In the genomic region with DNA sequence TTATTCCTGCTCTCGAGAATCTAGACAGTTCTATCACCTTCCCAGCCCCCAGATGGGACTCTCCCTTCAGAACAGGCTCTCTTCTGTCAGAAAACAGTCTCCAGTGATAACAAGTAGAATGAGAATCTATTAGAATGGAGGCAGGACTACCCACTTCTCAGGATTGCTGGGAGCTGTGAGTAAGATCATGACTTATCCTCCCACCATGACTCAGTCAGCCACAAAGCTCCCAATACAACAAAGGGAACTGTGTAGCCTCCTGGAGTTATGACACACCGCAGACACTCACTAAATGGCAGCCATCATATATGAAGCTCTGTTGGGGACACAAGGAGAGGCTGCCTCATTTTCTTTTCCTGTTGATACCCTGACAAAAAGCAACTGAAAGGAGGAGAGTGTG, we compare ENCODE assay signal across 34 mouse cellular contexts. TPM values are rescaled to one million over a fixed set of nuclear protein-coding genes. Genes with fewer than 3 reads are reported as not detected.
DNase-seq lines count a peak whose midpoint lies in the region; ATAC-seq and TF ChIP-seq lines count a peak whose summit lies in the region.
"Had no signal": no experiment of that assay in that cellular context is flagged by ENCODE, and none has a peak within 500 bp of the region (broad histone marks: within the 10 kb centered on the region; RNA-seq: fewer than 3 reads in every experiment).

No protein-coding gene starts in this region.

- no peaks in the 10 kb centered on the region for H3K79me2 ChIP-seq in liver, adult 2 months (ENCODE audit: control insufficient read depth, insufficient read depth, low read length)
- H3K79me2 ChIP-seq in C2C12 (ENCODE audit: control insufficient read depth, insufficient read depth): no peaks in the 10 kb centered on the region

- H3K4me3 ChIP-seq in liver, adult 2 months (ENCODE audit: insufficient read depth, low read depth, low read length): no peak overlapping the region
- H3K4me3 ChIP-seq in liver, postnatal 0 days (ENCODE audit: low read depth, low read length): no peak overlapping the region
- H3K4me3 ChIP-seq in C2C12 (ENCODE audit: insufficient read depth, poor library complexity, severe bottlenecking): no peak overlapping the region
- H3K4me3 ChIP-seq in intestine, embryonic 16.5 days (ENCODE audit: low read length): no peak overlapping the region
- H3K4me3 ChIP-seq: embryonic facial prominence, embryonic 12.5 days; erythroblast, embryonic 14.5 days; hindbrain, embryonic 10.5 days; hindbrain, embryonic 15.5 days; intestine, embryonic 15.5 days; limb, embryonic 10.5 days; limb, embryonic 15.5 days; neural tube, embryonic 13.5 days had no signal

- ATAC-seq in liver, postnatal 0 days: no peak
- no peak for ATAC-seq in intestine, embryonic 16.5 days
- ATAC-seq: activated CD4-positive, CD25-positive, alpha-beta regulatory T cell, adult 4 months; CD4-positive, CD25-positive, alpha-beta regulatory T cell, adult 4 months; forebrain, embryonic 14.5 days; intestine, embryonic 15.5 days; midbrain, embryonic 16.5 days had no signal

- peak overlapping the region; percentile 54; the same call in 1 of the 2 replicates for H3K27ac ChIP-seq in liver, adult 2 months (replicated peaks; ENCODE audit: insufficient read depth, low read depth, low read length)
- no peak overlapping the region for H3K27ac ChIP-seq in liver, postnatal 0 days (ENCODE audit: low read depth)
- H3K27ac ChIP-seq in intestine, embryonic 16.5 days (ENCODE audit: low read length): no peak overlapping the region
- H3K27ac ChIP-seq: embryonic facial prominence, embryonic 12.5 days; hindbrain, embryonic 10.5 days; hindbrain, embryonic 15.5 days; intestine, embryonic 15.5 days; kidney, postnatal 0 days; limb, embryonic 10.5 days; limb, embryonic 15.5 days; liver, embryonic 14.5 days; neural tube, embryonic 13.5 days had no signal

- no peaks in the 10 kb centered on the region for H3K79me3 ChIP-seq in C2C12 (ENCODE audit: low read depth)

- 95% methylated on average over 2 of the region's 2 CpGs for WGBS in liver, adult 2 months
- 79% methylated on average over 2 of the region's 2 CpGs for WGBS in liver, postnatal 0 days (ENCODE audit: insufficient replicate concordance)
- WGBS in intestine, embryonic 16.5 days: 86% methylated on average over 2 of the region's 2 CpGs

- H3K36me3 ChIP-seq in liver, adult 2 months (ENCODE audit: control insufficient read depth, insufficient read depth, low read length): no peaks in the 10 kb centered on the region
- H3K36me3 ChIP-seq in liver, postnatal 0 days (replicated peaks; ENCODE audit: insufficient read depth, low read length): no peaks in the 10 kb centered on the region
- no peaks in the 10 kb centered on the region for H3K36me3 ChIP-seq in C2C12 (ENCODE audit: control insufficient read depth, insufficient read depth)
- H3K36me3 ChIP-seq in intestine, embryonic 16.5 days (ENCODE audit: control insufficient read depth, insufficient read depth, low read length): no peaks in the 10 kb centered on the region
- H3K36me3 ChIP-seq: embryonic facial prominence, embryonic 12.5 days; hindbrain, embryonic 10.5 days; hindbrain, embryonic 15.5 days; intestine, embryonic 15.5 days; limb, embryonic 10.5 days; limb, embryonic 15.5 days; neural tube, embryonic 13.5 days had no signal

- no peak for TF ChIP-seq EP300 in liver, postnatal 0 days (IDR thresholded peaks at IDR 0.05; ENCODE audit: low read depth)

- H3K4me2 ChIP-seq in liver, postnatal 0 days (ENCODE audit: low read depth, low read length): no peak overlapping the region
- no peak overlapping the region for H3K4me2 ChIP-seq in intestine, embryonic 16.5 days (ENCODE audit: low read depth, low read length)
- H3K4me2 ChIP-seq: embryonic facial prominence, embryonic 12.5 days; hindbrain, embryonic 15.5 days; intestine, embryonic 15.5 days; limb, embryonic 15.5 days; lung, embryonic 14.5 days; midbrain, embryonic 11.5 days; neural tube, embryonic 13.5 days had no signal

- no peak for DNase-seq in liver, adult 2 months (ENCODE audit: extremely low read depth, low read depth, low spot score)
- DNase-seq in liver, postnatal 0 days: no peak
- DNase-seq in 3T3-L1 (ENCODE audit: low read depth, low spot score): peak; percentile 92
- DNase-seq in fibroblast of lung, adult 2 months (ENCODE audit: low read depth): peak; percentile 69
- no peak for DNase-seq in left cerebral cortex, postnatal 25 days (ENCODE audit: low spot score in 2 of 2)
- DNase-seq: cerebellum, adult 11-12 months; cerebellum, adult 9-11 months; embryo, embryonic 11 days; gastrocnemius, postnatal 14 days; heart, postnatal 14 days; kidney, adult 8-10 months; layer of hippocampus, postnatal 36 days; lung, embryonic 14.5 days; lung, postnatal 14 days; retina, postnatal 1 day; spleen, adult 18-20 months; thymus, postnatal 4 days had no signal

- H3K9me3 ChIP-seq in liver, postnatal 0 days (ENCODE audit: low read length): no peaks in the 10 kb centered on the region
- H3K9me3 ChIP-seq in intestine, embryonic 16.5 days (ENCODE audit: control insufficient read depth, low read length): no peaks in the 10 kb centered on the region
- H3K9me3 ChIP-seq: embryonic facial prominence, embryonic 12.5 days; hindbrain, embryonic 10.5 days; hindbrain, embryonic 15.5 days; intestine, embryonic 15.5 days; limb, embryonic 10.5 days; limb, embryonic 15.5 days; neural tube, embryonic 13.5 days had no signal

- intact Hi-C loops in left cerebral cortex, postnatal 25 days (cut with DNase I): no loop called here

- no peak for TF ChIP-seq CTCF in liver, adult 2 months (IDR thresholded peaks at IDR 0.05; ENCODE audit: low read depth, low read length)
- TF ChIP-seq CTCF in liver, postnatal 0 days (IDR thresholded peaks at IDR 0.05; ENCODE audit: low read depth): no peak
- TF ChIP-seq CTCF in C2C12 (IDR thresholded peaks at IDR 0.05; ENCODE audit: control insufficient read depth, insufficient read depth, insufficient read length): no peak

- H3ac ChIP-seq in C2C12 (ENCODE audit: control insufficient read depth, insufficient read length, low read depth): no peak overlapping the region

- H3K9ac ChIP-seq in liver, adult 2 months (ENCODE audit: low read depth, low read length): no peak overlapping the region
- H3K9ac ChIP-seq in liver, postnatal 0 days (replicated peaks): no peak overlapping the region
- H3K9ac ChIP-seq in intestine, embryonic 16.5 days (ENCODE audit: low read depth, low read length): no peak overlapping the region
- H3K9ac ChIP-seq: embryonic facial prominence, embryonic 12.5 days; hindbrain, embryonic 15.5 days; intestine, embryonic 15.5 days; limb, embryonic 15.5 days; liver, embryonic 14.5 days; lung, embryonic 14.5 days; neural tube, embryonic 13.5 days had no signal

- peaks cover 6% of the 10 kb centered on the region for H3K4me1 ChIP-seq in liver, adult 2 months (ENCODE audit: control insufficient read depth, insufficient read depth, low read length)
- peaks cover 3% of the 10 kb centered on the region for H3K4me1 ChIP-seq in liver, postnatal 0 days (ENCODE audit: insufficient read depth)
- no peaks in the 10 kb centered on the region for H3K4me1 ChIP-seq in intestine, embryonic 16.5 days (ENCODE audit: control insufficient read depth, insufficient read depth, low read length)
- H3K4me1 ChIP-seq: embryonic facial prominence, embryonic 12.5 days; hindbrain, embryonic 15.5 days; intestine, embryonic 15.5 days; limb, embryonic 10.5 days; neural tube, embryonic 13.5 days had no signal

- no peak for TF ChIP-seq POLR2A in liver, adult 2 months (IDR thresholded peaks at IDR 0.05; ENCODE audit: extremely low read depth, insufficient read depth, low read length)

- H3K27me3 ChIP-seq in liver, adult 2 months (ENCODE audit: control insufficient read depth, insufficient read depth, low read length): no peaks in the 10 kb centered on the region
- no peaks in the 10 kb centered on the region for H3K27me3 ChIP-seq in liver, postnatal 0 days (ENCODE audit: insufficient read depth, low read length)
- H3K27me3 ChIP-seq in C2C12 (ENCODE audit: control insufficient read depth, insufficient read depth, insufficient read length): no peaks in the 10 kb centered on the region
- no peaks in the 10 kb centered on the region for H3K27me3 ChIP-seq in intestine, embryonic 16.5 days (replicated peaks; ENCODE audit: control insufficient read depth, insufficient read depth, low read length)
- H3K27me3 ChIP-seq: embryonic facial prominence, embryonic 12.5 days; hindbrain, embryonic 15.5 days; intestine, embryonic 15.5 days; limb, embryonic 15.5 days; neural tube, embryonic 13.5 days had no signal

TF ChIP-seq in C2C12, 6 proteins besides CTCF, POLR2A, EP300 and RAD21:
- TF ChIP-seq MAX (IDR thresholded peaks at IDR 0.05): no peak
- peak; percentile 71 for TF ChIP-seq FOSL1 (IDR thresholded peaks at IDR 0.05; ENCODE audit: insufficient read depth, low read length, poor library complexity, severe bottlenecking)

RNA-seq across cellular contexts. Expression of a gene that starts 40.8 kb away (rescaled TPM):
- 115 and 162 TPM in 2 replicates for total RNA-seq in liver, adult 2 months (2014; rRNA removed)
- 61.4 and 133 TPM in 2 replicates for polyA plus RNA-seq in liver, adult 2 months (2012; rRNA removed)
- polyA plus RNA-seq in liver, postnatal 0 days (2015; fragmentation: Nextera tagmentation; extraction: Ambion mirVana): 175 and 212 TPM in 2 replicates
- 27.6 TPM for polyA plus RNA-seq in C2C12 (2012; fragmentation: generic; extraction: Trizol)
- total RNA-seq in left cerebral cortex, postnatal 25 days (2021): 100 to 1,000 TPM; 159 TPM
- polyA plus RNA-seq in intestine, embryonic 16.5 days (2015; fragmentation: Nextera tagmentation; extraction: Ambion mirVana): 22.8 TPM in 2 replicates

Comparison
In these comparisons a context has a peak if more than half of its experiments do, and no peak if none do; other contexts are left out.
1. DNase-seq: peak in 3T3-L1 (single experiment) and fibroblast of lung, adult 2 months (single experiment); none in liver, adult 2 months (single experiment), liver, postnatal 0 days (single experiment) and left cerebral cortex, postnatal 25 days (0 of 2).